Mouse (Mus musculus) midbrain, embryonic 11.5 days (tissue): ENCODE data around the gene Rufy4. TPM values are rescaled to one million over a fixed set of nuclear protein-coding genes. Genes with fewer than 3 reads are reported as not detected.

Source experiments
- ATAC-seq: fragments of 200-750 bp; cut with Nextera tagmentation; 2 replicates; pipeline ENCODE4 v1.8.0; 2017; ENCODE audit warnings: moderate TSS enrichment, moderate library complexity; ENCODE audit not compliant: low FRiP score
- DNase-seq: peaks from one replicate; pipeline ENCODE4 v3.0.0; 2015; ENCODE audit warnings: low spot score; ENCODE audit errors: missing footprints
- H3K27ac ChIP-seq: fragments of 300-500 bp; sonication (generic); 2 replicates; pipeline ENCODE4 v1.5.1; 2014; ENCODE audit warnings: low read depth, low read length
- H3K27me3 ChIP-seq: fragments of 300-500 bp; sonication (generic); 2 replicates; pipeline ENCODE4 v1.6.1; 2014; ENCODE audit warnings: mild to moderate bottlenecking, low read length, moderate library complexity, mixed read lengths; ENCODE audit not compliant: control insufficient read depth, insufficient read depth
- H3K36me3 ChIP-seq: fragments of 300-500 bp; sonication (generic); 2 replicates; pipeline ENCODE4 v1.6.1; 2014; ENCODE audit warnings: mild to moderate bottlenecking, low read length, moderate library complexity, mixed read lengths; ENCODE audit not compliant: control insufficient read depth, insufficient read depth
- H3K4me1 ChIP-seq: fragments of 300-500 bp; sonication (generic); 2 replicates; pipeline ENCODE4 v1.6.1; 2014; ENCODE audit warnings: low read length; ENCODE audit not compliant: control insufficient read depth, insufficient read depth
- H3K4me2 ChIP-seq: fragments of 300-500 bp; sonication (generic); 2 replicates; pipeline ENCODE4 v1.6.1; 2014; ENCODE audit warnings: mild to moderate bottlenecking, moderate library complexity
- H3K4me3 ChIP-seq: fragments of 300-500 bp; sonication (generic); 2 replicates; pipeline ENCODE4 v1.5.1; 2014; ENCODE audit warnings: low read depth, low read length
- H3K9ac ChIP-seq: fragments of 300-500 bp; sonication (generic); 2 replicates; pipeline ENCODE4 v1.6.1; 2014; ENCODE audit warnings: low read length
- H3K9me3 ChIP-seq: fragments of 300-500 bp; sonication (generic); 2 replicates; pipeline ENCODE4 v1.6.1; 2016; ENCODE audit warnings: low read length; ENCODE audit not compliant: control insufficient read depth
- WGBS: fragments of 180-500 bp; shearing (Covaris S2); extraction: QIAGEN DNeasy Blood & Tissue Kit; methylation state at CpG from one replicate; pipeline ENCODE4 v1.1.7; 2014; 5-methylcytosine and 5-hydroxymethylcytosine counted together
- polyA plus RNA-seq: library from polyadenylated mRNA; unstranded; fragments of >200 nt; fragmentation: Nextera tagmentation; extraction: Ambion mirVana; gene quantifications from 2 replicates; pipeline ENCODE4 v1.2.1, GENCODE M21; 2014

Rufy4 gene
- polyA plus RNA-seq, 1 experiment from 2014 or later = 0.25 TPM

- under 1% methylated on average over 55 of the region's 58 CpGs for WGBS
- H3K4me3 ChIP-seq = peak overlapping the region; percentile 54
- peaks cover 20% of the 10 kb centered on the region for H3K4me1 ChIP-seq
- peak overlapping the region; percentile 95 for H3K4me2 ChIP-seq
- DNase-seq (peak; percentile 96), ATAC-seq (peak; percentile 71)
- no peaks in the 10 kb centered on the region for H3K9me3 ChIP-seq
- H3K27me3 ChIP-seq = peaks cover 30% of the 10 kb centered on the region
- peak overlapping the region; percentile 37; the same call in 1 of the 2 replicates for H3K27ac ChIP-seq
- H3K36me3 ChIP-seq = no peaks in the 10 kb centered on the region
- H3K9ac ChIP-seq = peak overlapping the region; percentile 79
Observed at GRCm38 (mm10) chr1:74098004-74099000, 27.0 kb upstream of the Rufy4 start.

- no peak overlapping the region; the same call in 1 of the 2 replicates for H3K27ac ChIP-seq
- peak overlapping the region; percentile 79 for H3K9ac ChIP-seq
- peak overlapping the region; percentile 54 for H3K4me3 ChIP-seq
- H3K27me3 ChIP-seq = peaks cover 30% of the 10 kb centered on the region
- H3K4me1 ChIP-seq = peaks cover 27% of the 10 kb centered on the region
- peak; percentile 24; the same call in 1 of the 2 replicates for ATAC-seq
- DNase-seq = no peak
- no peaks in the 10 kb centered on the region for H3K9me3 ChIP-seq
- peak overlapping the region; percentile 95 for H3K4me2 ChIP-seq
- under 1% methylated on average over 13 of the region's 14 CpGs for WGBS
- no peaks in the 10 kb centered on the region for H3K36me3 ChIP-seq
Observed at GRCm38 (mm10) chr1:74099001-74099435, 26.3 kb upstream of the Rufy4 start.

GRCm38 (mm10) chr1:74103654-74104353 is 21.5 kb upstream of the Rufy4 start:
- H3K27me3 ChIP-seq = peaks cover 17% of the 10 kb centered on the region
- ATAC-seq (peak; percentile 80), DNase-seq (no peak)
- H3K36me3 ChIP-seq = no peaks in the 10 kb centered on the region
- no peaks in the 10 kb centered on the region for H3K9me3 ChIP-seq
- H3K4me3 ChIP-seq = no peak overlapping the region
- peaks cover 34% of the 10 kb centered on the region for H3K4me1 ChIP-seq
- peak overlapping the region; percentile 44 for H3K9ac ChIP-seq
- peak overlapping the region; percentile 17; the same call in 1 of the 2 replicates for H3K4me2 ChIP-seq
- 11% methylated on average over 6 of the region's 6 CpGs for WGBS
- H3K27ac ChIP-seq = peak overlapping the region; percentile 73

- no peaks in the 10 kb centered on the region for H3K36me3 ChIP-seq
- peaks cover 2% of the 10 kb centered on the region; the same call in 1 of the 2 replicates for H3K27me3 ChIP-seq
- DNase-seq (no peak), ATAC-seq (no peak)
- WGBS = 90% methylated on average over 4 of the region's 4 CpGs
- peaks cover 34% of the 10 kb centered on the region for H3K4me1 ChIP-seq
- H3K4me3 ChIP-seq = no peak overlapping the region
- no peak overlapping the region for H3K9ac ChIP-seq
- no peak overlapping the region for H3K27ac ChIP-seq
- no peak overlapping the region for H3K4me2 ChIP-seq
- H3K9me3 ChIP-seq = no peaks in the 10 kb centered on the region
Observed at GRCm38 (mm10) chr1:74105660-74106059, 19.7 kb upstream of the Rufy4 start.

- peaks cover 39% of the 10 kb centered on the region for H3K4me1 ChIP-seq
- H3K9me3 ChIP-seq = no peaks in the 10 kb centered on the region
- H3K27me3 ChIP-seq = no peaks in the 10 kb centered on the region
- H3K36me3 ChIP-seq = no peaks in the 10 kb centered on the region
- no peak overlapping the region for H3K27ac ChIP-seq
- H3K4me2 ChIP-seq = no peak overlapping the region
- DNase-seq = no peak
- 66% methylated on average over 6 of the region's 6 CpGs for WGBS
- ATAC-seq = no peak
- H3K9ac ChIP-seq = no peak overlapping the region
- H3K4me3 ChIP-seq = no peak overlapping the region
Observed at GRCm38 (mm10) chr1:74106214-74106613, 19.1 kb upstream of the Rufy4 start.

GRCm38 (mm10) chr1:74107931-74108618 is 17.3 kb upstream of the Rufy4 start:
- H3K4me2 ChIP-seq = no peak overlapping the region
- ATAC-seq = no peak
- H3K9ac ChIP-seq = no peak overlapping the region
- H3K27ac ChIP-seq = no peak overlapping the region
- no peaks in the 10 kb centered on the region for H3K9me3 ChIP-seq
- no peaks in the 10 kb centered on the region for H3K27me3 ChIP-seq
- DNase-seq = no peak
- H3K36me3 ChIP-seq = no peaks in the 10 kb centered on the region
- H3K4me3 ChIP-seq = no peak overlapping the region
- 66% methylated on average over 4 of the region's 5 CpGs for WGBS
- peaks cover 49% of the 10 kb centered on the region for H3K4me1 ChIP-seq

GRCm38 (mm10) chr1:74109670-74110069 is 15.7 kb upstream of the Rufy4 start:
- Histone ChIP-seq H3K4me1 (peaks cover 33% of the 10 kb centered on the region), H3K27ac (0 out of 2 replicates have a peak overlapping the region, but pooled peaks have one; percentile 12), H3K4me3 (no peak overlapping the region), H3K9ac (no peak overlapping the region), H3K27me3 (no peaks in the 10 kb centered on the region), H3K9me3 (no peaks in the 10 kb centered on the region), H3K36me3 (no peaks in the 10 kb centered on the region), H3K4me2 (no peak overlapping the region)
- no peak for DNase-seq
- 54% methylated on average over 2 of the region's 2 CpGs for WGBS
- ATAC-seq = no peak

- Histone ChIP-seq H3K27ac (peak overlapping the region; percentile 86), H3K27me3 (no peaks in the 10 kb centered on the region), H3K4me3 (no peak overlapping the region), H3K9me3 (no peaks in the 10 kb centered on the region), H3K4me2 (peak overlapping the region; percentile 25), H3K36me3 (no peaks in the 10 kb centered on the region), H3K4me1 (peaks cover 31% of the 10 kb centered on the region), H3K9ac (peak overlapping the region; percentile 33; the same call in 1 of the 2 replicates)
- WGBS = 3% methylated on average over 8 of the region's 8 CpGs
- DNase-seq (peak; percentile 96), ATAC-seq (peak; percentile 94)
Observed at GRCm38 (mm10) chr1:74110932-74111695, 14.2 kb upstream of the Rufy4 start.
